Mouse (Mus musculus) forebrain, embryonic 15.5 days (tissue): Measurements from ENCODE around the gene Lce1i. TPM values are rescaled to one million over a fixed set of nuclear protein-coding genes. Genes with fewer than 3 reads are reported as not detected.
"Not testable (repeated sequence)": the region's sequence is repeated elsewhere in the genome, so short reads cannot be mapped to it uniquely, and the experiment has no call there.

Experiments
- ATAC-seq: fragments of 200-750 bp; cut with Nextera tagmentation; replicated peaks from 2 replicates; pipeline ENCODE4 v1.8.0; 2017; ENCODE audit warnings: mild to moderate bottlenecking, moderate TSS enrichment, moderate library complexity
- H3K27ac ChIP-seq: fragments of 300-500 bp; sonication (generic); replicated peaks from 2 replicates; pipeline ENCODE4 v1.5.1; 2015; ENCODE audit warnings: mild to moderate bottlenecking, inconsistent platforms
- H3K27me3 ChIP-seq: fragments of 300-500 bp; sonication (generic); 2 replicates; pipeline ENCODE4 v1.6.1; 2015; ENCODE audit warnings: inconsistent platforms
- H3K36me3 ChIP-seq: fragments of 300-500 bp; sonication (generic); 2 replicates; pipeline ENCODE4 v1.6.1; 2015; ENCODE audit warnings: mild to moderate bottlenecking, inconsistent platforms
- H3K4me1 ChIP-seq: fragments of 300-500 bp; sonication (generic); 2 replicates; pipeline ENCODE4 v1.6.1; 2015; ENCODE audit warnings: inconsistent platforms
- H3K4me2 ChIP-seq: fragments of 300-500 bp; sonication (generic); replicated peaks from 2 replicates; pipeline ENCODE4 v1.6.1; 2015; ENCODE audit warnings: mild to moderate bottlenecking, inconsistent platforms
- H3K4me3 ChIP-seq: fragments of 300-500 bp; sonication (generic); 2 replicates; pipeline ENCODE4 v1.5.1; 2015; ENCODE audit warnings: mild to moderate bottlenecking, inconsistent platforms
- H3K9ac ChIP-seq: fragments of 300-500 bp; sonication (generic); replicated peaks from 2 replicates; pipeline ENCODE4 v1.6.1; 2015; ENCODE audit warnings: mild to moderate bottlenecking, inconsistent platforms
- H3K9me3 ChIP-seq: fragments of 300-500 bp; sonication (generic); 2 replicates; pipeline ENCODE4 v1.6.1; 2016; ENCODE audit warnings: inconsistent platforms
- WGBS: fragments of 180-500 bp; shearing (Covaris S2); methylation state at CpG from one replicate; pipeline ENCODE4 v1.1.7; 2015; ENCODE audit warnings: mixed read lengths; 5-methylcytosine and 5-hydroxymethylcytosine counted together
- polyA plus RNA-seq: library from polyadenylated mRNA; unstranded; fragments of >200 nt; fragmentation: Nextera tagmentation; extraction: Ambion mirVana; gene quantifications from 2 replicates; pipeline ENCODE4 v1.2.1, GENCODE M21; 2015

Lce1i gene
- not detected in 2 replicates for polyA plus RNA-seq

DNA sequence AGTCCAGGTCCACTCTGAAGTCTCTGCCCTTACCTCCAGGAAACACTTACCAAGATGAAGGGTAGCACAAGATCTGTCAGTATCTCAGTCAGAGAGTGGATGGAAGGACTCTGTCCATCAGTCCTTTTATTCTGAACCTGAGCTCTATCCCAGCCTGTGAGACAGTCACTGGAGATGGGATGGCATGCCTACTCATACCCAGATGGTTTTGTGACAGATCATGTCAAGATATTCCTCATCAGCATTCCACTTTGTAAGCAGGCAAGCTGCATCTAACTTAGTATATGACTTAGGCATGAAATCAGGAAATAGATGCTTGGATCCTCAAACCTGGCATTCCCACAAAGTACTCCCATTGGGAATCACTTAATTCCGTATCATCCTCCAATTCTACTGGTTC lies at the start of gene Lce1i:
TSS of gene Lce1i (minus strand) at position 101 of the 400 bp plus-strand sequence.
- Histone ChIP-seq H3K4me3 (no peak within 1 kb of the TSS), H3K4me1 (no peaks in the 10 kb centered on the region), H3K27ac (no peak within 1 kb of the TSS), H3K27me3 (no peaks in the 10 kb centered on the region), H3K36me3 (no peaks in the 10 kb centered on the region), H3K9me3 (no peaks in the 10 kb centered on the region), H3K9ac (no peak within 1 kb of the TSS), H3K4me2 (no peak within 1 kb of the TSS)
- WGBS: 89% methylated on average over 1 of the region's 1 CpGs
- no peak for ATAC-seq

GRCm38 (mm10) chr3:92827108-92827507 lies 48.4 kb upstream of the Lce1i start, which contains the start of gene Kprp:
Kprp (minus strand) TSS chr3:92827247.
- Histone ChIP-seq H3K27ac (no peak within 1 kb of the TSS), H3K27me3 (no peaks in the 10 kb centered on the region), H3K4me3 (no peak within 1 kb of the TSS), H3K4me2 (no peak within 1 kb of the TSS), H3K4me1 (no peaks in the 10 kb centered on the region), H3K9me3 (no peaks in the 10 kb centered on the region), H3K9ac (no peak within 1 kb of the TSS), H3K36me3 (no peaks in the 10 kb centered on the region)
- WGBS: 45% methylated on average over 1 of the region's 1 CpGs
- ATAC-seq: no peak

- Histone ChIP-seq H3K36me3 (no peaks in the 10 kb centered on the region), H3K4me2 (no peak overlapping the region), H3K9me3 (no peaks in the 10 kb centered on the region), H3K4me1 (no peaks in the 10 kb centered on the region), H3K9ac (no peak overlapping the region), H3K27me3 (no peaks in the 10 kb centered on the region), H3K27ac (no peak overlapping the region), H3K4me3 (no peak overlapping the region)
- WGBS: 29% methylated on average over 1 of the region's 1 CpGs
- ATAC-seq: no peak
Measured at GRCm38 (mm10) chr3:92825808-92826207, 47.1 kb upstream of the Lce1i start.

- not testable (repeated sequence) for H3K4me1 ChIP-seq, H3K9me3 ChIP-seq, H3K27me3 ChIP-seq, ATAC-seq, H3K4me3 ChIP-seq, H3K4me2 ChIP-seq, H3K9ac ChIP-seq, H3K27ac ChIP-seq, H3K36me3 ChIP-seq
- 97% methylated on average over 2 of the region's 2 CpGs for WGBS
Measured at GRCm38 (mm10) chr3:92816036-92816435, 37.3 kb upstream of the Lce1i start.

- H3K9me3 ChIP-seq: no peaks in the 10 kb centered on the region
- no peak overlapping the region for H3K9ac ChIP-seq
- H3K27ac ChIP-seq: no peak overlapping the region
- 91% methylated on average over 3 of the region's 3 CpGs for WGBS
- no peak for ATAC-seq
- H3K27me3 ChIP-seq: no peaks in the 10 kb centered on the region
- no peak overlapping the region for H3K4me2 ChIP-seq
- H3K4me3 ChIP-seq: no peak overlapping the region
- no peaks in the 10 kb centered on the region for H3K4me1 ChIP-seq
- no peaks in the 10 kb centered on the region for H3K36me3 ChIP-seq
Measured at GRCm38 (mm10) chr3:92815581-92815980, 36.9 kb upstream of the Lce1i start.

- Histone ChIP-seq H3K27me3 (no peaks in the 10 kb centered on the region), H3K36me3 (no peaks in the 10 kb centered on the region), H3K9ac (no peak within 1 kb of the TSS), H3K4me2 (no peak within 1 kb of the TSS), H3K27ac (no peak within 1 kb of the TSS), H3K9me3 (no peaks in the 10 kb centered on the region), H3K4me3 (no peak within 1 kb of the TSS), H3K4me1 (no peaks in the 10 kb centered on the region)
- no peak for ATAC-seq
Measured at GRCm38 (mm10) chr3:92807791-92808190, 29.1 kb upstream of the Lce1i start, which contains the start of gene Lce1k. Lce1k (minus strand) TSS chr3:92807891.

- H3K9me3 ChIP-seq: no peaks in the 10 kb centered on the region
- H3K27ac ChIP-seq: no peak within 1 kb of the TSS
- no peaks in the 10 kb centered on the region for H3K36me3 ChIP-seq
- H3K4me2 ChIP-seq: no peak within 1 kb of the TSS
- H3K9ac ChIP-seq: no peak within 1 kb of the TSS
- no peak for ATAC-seq
- no peaks in the 10 kb centered on the region for H3K27me3 ChIP-seq
- no peaks in the 10 kb centered on the region for H3K4me1 ChIP-seq
- H3K4me3 ChIP-seq: no peak within 1 kb of the TSS
- WGBS: 100% methylated on average over 1 of the region's 1 CpGs
Measured at GRCm38 (mm10) chr3:92790414-92790813, 11.7 kb upstream of the Lce1i start, which contains the start of gene Lce1j. Lce1j (minus strand) TSS chr3:92790514.

GRCm38 (mm10) chr3:92771573-92771972 lies 7.1 kb downstream of the Lce1i start:
- Histone ChIP-seq H3K4me3 (no peak overlapping the region), H3K27ac (no peak overlapping the region), H3K9ac (no peak overlapping the region), H3K4me2 (no peak overlapping the region), H3K4me1 (no peaks in the 10 kb centered on the region), H3K27me3 (no peaks in the 10 kb centered on the region), H3K36me3 (no peaks in the 10 kb centered on the region), H3K9me3 (no peaks in the 10 kb centered on the region)
- 22% methylated on average over 3 of the region's 3 CpGs for WGBS
- no peak for ATAC-seq

GRCm38 (mm10) chr3:92764965-92765364 lies 13.7 kb downstream of the Lce1i start, which contains the start of gene Lce1h:
Lce1h (minus strand) TSS chr3:92765065.
- ATAC-seq: no peak
- 97% methylated on average over 1 of the region's 1 CpGs for WGBS
- no peak within 1 kb of the TSS for H3K9ac ChIP-seq
- H3K27me3 ChIP-seq: no peaks in the 10 kb centered on the region
- H3K4me3 ChIP-seq: no peak within 1 kb of the TSS
- no peak within 1 kb of the TSS for H3K27ac ChIP-seq
- no peak within 1 kb of the TSS for H3K4me2 ChIP-seq
- no peaks in the 10 kb centered on the region for H3K4me1 ChIP-seq
- no peaks in the 10 kb centered on the region for H3K36me3 ChIP-seq
- H3K9me3 ChIP-seq: no peaks in the 10 kb centered on the region

- Histone ChIP-seq H3K36me3 (no peaks in the 10 kb centered on the region), H3K9ac (no peak overlapping the region), H3K4me2 (no peak overlapping the region), H3K4me3 (no peak overlapping the region), H3K27ac (no peak overlapping the region), H3K27me3 (no peaks in the 10 kb centered on the region), H3K4me1 (no peaks in the 10 kb centered on the region), H3K9me3 (no peaks in the 10 kb centered on the region)
- 46% methylated on average over 3 of the region's 3 CpGs for WGBS
- no peak for ATAC-seq
Measured at GRCm38 (mm10) chr3:92753197-92753596, 25.5 kb downstream of the Lce1i start.

DNA sequence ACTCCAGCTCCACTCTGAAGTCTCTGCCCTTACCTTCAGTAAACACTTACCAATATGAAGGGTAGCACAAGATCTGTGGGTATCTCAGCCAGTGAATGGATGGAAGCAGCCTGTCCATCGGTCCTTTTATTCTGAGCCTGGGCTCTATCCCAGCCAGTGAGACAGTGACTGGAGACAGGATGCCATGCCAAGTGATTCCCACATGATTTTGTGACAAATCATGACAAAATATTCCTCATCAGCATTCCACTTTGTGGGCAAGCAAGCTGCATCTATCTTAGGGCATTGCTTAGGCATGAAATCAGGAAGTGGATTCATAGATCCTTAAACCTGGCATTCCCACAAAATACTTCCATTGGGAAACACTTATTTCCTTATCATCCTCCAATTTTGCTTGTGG lies 26.5 kb downstream of the Lce1i start, which contains the start of gene Lce1g:
TSS of gene Lce1g (minus strand) at position 101 of the 400 bp plus-strand sequence.
- Histone ChIP-seq H3K36me3 (no peaks in the 10 kb centered on the region), H3K4me1 (no peaks in the 10 kb centered on the region), H3K4me3 (no peak within 1 kb of the TSS), H3K4me2 (no peak within 1 kb of the TSS), H3K9me3 (no peaks in the 10 kb centered on the region), H3K27me3 (no peaks in the 10 kb centered on the region), H3K9ac (no peak within 1 kb of the TSS), H3K27ac (no peak within 1 kb of the TSS)
- 86% methylated on average over 1 of the region's 1 CpGs for WGBS
- no peak for ATAC-seq

DNA sequence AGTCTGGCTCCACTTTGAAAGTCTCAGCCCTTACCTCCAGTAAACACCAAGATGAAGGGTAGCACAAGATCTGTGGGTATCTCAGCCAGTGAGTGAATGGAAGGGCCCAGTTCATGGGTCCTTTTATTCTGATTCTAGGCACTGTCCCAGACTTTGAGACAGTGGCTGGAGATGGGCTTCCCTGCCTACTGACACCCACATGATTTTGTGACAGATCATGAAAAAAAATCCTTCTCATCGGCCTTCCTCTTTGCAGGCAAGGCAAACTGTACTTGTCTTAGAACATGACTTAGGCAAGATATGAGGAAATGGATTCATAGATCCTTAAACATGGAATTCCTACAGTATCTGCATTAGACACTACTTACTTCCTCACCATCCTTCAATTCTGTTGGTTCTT lies 39.7 kb downstream of the Lce1i start, which contains the start of gene Gm38119:
TSS of gene Gm38119 (minus strand) at position 101 of the 400 bp plus-strand sequence.
- H3K4me3 ChIP-seq: no peak within 1 kb of the TSS
- no peak within 1 kb of the TSS for H3K27ac ChIP-seq
- H3K9ac ChIP-seq: no peak within 1 kb of the TSS
- no peaks in the 10 kb centered on the region for H3K27me3 ChIP-seq
- 66% methylated on average over 1 of the region's 1 CpGs for WGBS
- H3K4me2 ChIP-seq: no peak within 1 kb of the TSS
- no peaks in the 10 kb centered on the region for H3K36me3 ChIP-seq
- H3K4me1 ChIP-seq: no peaks in the 10 kb centered on the region
- no peaks in the 10 kb centered on the region for H3K9me3 ChIP-seq
- ATAC-seq: no peak
